Mouse (Mus musculus): ENCODE measurements at regions not wholly inside any gene's neighbourhood (a gene's known extent, or its start where the extent isn't known, plus 50 kb on each side); places are given as distances from the start of the nearest gene placed in this dataset.

DNA sequence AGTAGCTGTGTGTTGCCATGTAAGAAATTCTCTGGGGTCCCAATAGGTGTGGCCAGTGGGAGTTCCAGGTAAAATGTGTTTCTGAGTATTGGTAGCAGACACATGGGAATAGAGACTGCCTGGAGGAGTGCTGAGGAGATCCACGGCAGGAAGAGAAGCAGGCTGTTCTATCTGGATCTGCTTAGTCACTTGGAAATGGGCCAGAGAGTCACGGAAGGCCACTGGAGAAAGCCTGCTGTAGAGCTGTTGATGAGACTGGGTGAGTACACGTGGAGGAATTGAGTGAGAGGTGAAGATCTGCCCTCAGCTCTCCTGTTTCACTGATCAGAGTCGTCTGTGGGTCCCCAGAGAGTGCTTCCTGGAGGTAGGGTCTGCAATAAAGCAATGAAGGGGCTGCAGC, 120.2 kb downstream of the Tm4sf1 start:
- Histone ChIP-seq H3K36me3 (ENCODE audit: control insufficient read depth in 1 of 2, insufficient read depth in 2 of 2, low read length in 2 of 2) (no peaks in the 10 kb centered on the region), H3K9me3 (replicated peaks; ENCODE audit: insufficient read depth, low read length) (no peaks in the 10 kb centered on the region), H3K4me1 (ENCODE audit: control insufficient read depth in 1 of 2, insufficient read depth in 2 of 2, low read length in 2 of 2) (no peaks in the 10 kb centered on the region), H3K79me2 (ENCODE audit: control insufficient read depth, insufficient read depth, low read length, poor library complexity) (no peaks in the 10 kb centered on the region), H3K4me3 (ENCODE audit: control insufficient read depth in 1 of 2, insufficient read depth in 1 of 2, low read depth in 2 of 2, low read length in 2 of 2) (no peak overlapping the region), H3K27ac (ENCODE audit: control insufficient read depth, low read depth, low read length) (no peak overlapping the region), H3K9ac (ENCODE audit: control insufficient read depth, low read depth, low read length, poor library complexity, severe bottlenecking) (no peak overlapping the region), H3K27me3 (ENCODE audit: control insufficient read depth in 1 of 2, insufficient read depth in 2 of 2, low read length in 2 of 2) (no peaks in the 10 kb centered on the region)
- no peak for DNase-seq (ENCODE audit: low read depth, low spot score)
- TF ChIP-seq ZC3H11A (IDR thresholded peaks at IDR 0.05; ENCODE audit: low read depth, low read length) (no peak), CHD1 (IDR thresholded peaks at IDR 0.05; ENCODE audit: low read depth, low read length) (no peak), TCF12 (IDR thresholded peaks at IDR 0.05; ENCODE audit: low read depth, low read length) (no peak), RAD21 (IDR thresholded peaks at IDR 0.05; ENCODE audit: low read depth, low read length) (no peak), BHLHE40 (IDR thresholded peaks at IDR 0.05; ENCODE audit: borderline replicate concordance, low read depth, low read length) (no peak)

DNA sequence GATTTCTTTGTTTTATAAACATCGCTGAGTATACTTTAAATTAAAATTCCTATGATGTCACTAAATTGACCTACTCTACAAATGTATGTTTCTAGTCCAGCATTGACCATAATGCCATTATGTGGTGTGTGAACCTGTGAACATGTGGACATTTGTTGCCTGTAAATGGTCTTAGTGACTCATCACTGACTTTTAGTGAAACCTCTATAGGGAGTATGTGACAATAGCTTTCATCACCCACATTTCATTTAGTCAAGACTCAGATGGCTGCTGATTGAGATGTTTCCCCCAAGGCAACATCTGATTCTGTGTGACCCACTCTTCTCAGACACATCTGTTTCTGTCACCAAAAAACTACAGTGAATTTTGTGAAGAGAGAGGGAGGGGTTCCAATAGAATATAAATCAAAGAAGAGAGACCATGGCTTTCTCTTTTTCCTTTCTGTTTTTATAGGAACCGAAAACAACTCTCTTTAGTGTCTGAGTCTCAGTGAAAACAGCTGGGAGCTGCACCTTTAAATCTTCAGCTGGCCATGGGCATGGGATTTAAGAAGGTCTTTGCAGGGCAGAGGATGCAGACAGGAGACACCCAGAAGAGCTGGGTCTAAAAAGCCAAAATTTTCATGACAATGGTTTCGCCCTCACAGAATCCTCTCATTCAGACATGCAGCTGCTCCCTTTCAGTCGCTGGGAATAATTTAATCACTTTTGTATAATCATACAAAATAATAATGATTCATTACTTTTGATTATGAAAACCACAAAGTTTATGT, 148.4 kb downstream of the Tm4sf1 start:
- no peak overlapping the region for H3K4me3 ChIP-seq (ENCODE audit: control insufficient read depth in 1 of 2, insufficient read depth in 1 of 2, low read depth in 2 of 2, low read length in 2 of 2)
- DNase-seq (ENCODE audit: low read depth, low spot score), result no peak
- TF ChIP-seq ETS1 (IDR thresholded peaks at IDR 0.05; ENCODE audit: low read depth, low read length) (no peak), EP300 (IDR thresholded peaks at IDR 0.05; ENCODE audit: low read depth in 1 of 2, low read length in 2 of 2) (no peak), UBTF (IDR thresholded peaks at IDR 0.05; ENCODE audit: borderline replicate concordance, insufficient read depth, low read depth, low read length) (no peak), USF2 (IDR thresholded peaks at IDR 0.05; ENCODE audit: borderline replicate concordance in 1 of 2, insufficient read depth in 1 of 2, low read depth in 1 of 2, low read length in 2 of 2) (no peak), JUND (IDR thresholded peaks at IDR 0.05; ENCODE audit: low read depth, low read length) (no peak), MAZ (IDR thresholded peaks at IDR 0.05; ENCODE audit: low read depth, low read length) (no peak), ZNF384 (IDR thresholded peaks at IDR 0.05; ENCODE audit: low read depth, low read length) (no peak), GATA1 (IDR thresholded peaks at IDR 0.05; ENCODE audit: low read depth, low read length) (no peak), KAT2A (conservative IDR thresholded peaks at IDR 0.05; ENCODE audit: low read depth, low read length) (no peak), RAD21 (IDR thresholded peaks at IDR 0.05; ENCODE audit: low read depth, low read length) (no peak), POLR2A (IDR thresholded peaks at IDR 0.05; ENCODE audit: control insufficient read depth in 1 of 2, insufficient read depth in 1 of 2, low read depth in 1 of 2, low read length in 2 of 2, poor library complexity in 1 of 2) (no peak), MEF2A (IDR thresholded peaks at IDR 0.05; ENCODE audit: extremely low read depth, insufficient replicate concordance, low read depth, low read length, poor library complexity, severe bottlenecking) (no peak), MYC (IDR thresholded peaks at IDR 0.05; ENCODE audit: low read depth, low read length) (no peak), MAFK (IDR thresholded peaks at IDR 0.05; ENCODE audit: borderline replicate concordance, low read depth, low read length) (no peak), ZC3H11A (IDR thresholded peaks at IDR 0.05; ENCODE audit: low read depth, low read length) (no peak), GABPA (IDR thresholded peaks at IDR 0.05; ENCODE audit: low read depth, low read length) (no peak), TAL1 (IDR thresholded peaks at IDR 0.05; ENCODE audit: low read length) (no peak), CHD1 (IDR thresholded peaks at IDR 0.05; ENCODE audit: low read depth, low read length) (no peak), MYB (IDR thresholded peaks at IDR 0.05; ENCODE audit: low read depth, low read length) (no peak)

More for the DNA sequence above, 148.4 kb downstream of the Tm4sf1 start:
- no peaks in the 10 kb centered on the region for H3K27me3 ChIP-seq (ENCODE audit: control insufficient read depth in 1 of 2, insufficient read depth in 2 of 2, low read length in 2 of 2)
- H3K9me3 ChIP-seq (replicated peaks; ENCODE audit: insufficient read depth, low read length), result no peaks in the 10 kb centered on the region
- H3K79me2 ChIP-seq (ENCODE audit: control insufficient read depth, insufficient read depth, low read length, poor library complexity), result no peaks in the 10 kb centered on the region
- H3K27ac ChIP-seq (ENCODE audit: control insufficient read depth, low read depth, low read length), result no peak overlapping the region
- H3K4me1 ChIP-seq (ENCODE audit: control insufficient read depth in 1 of 2, insufficient read depth in 2 of 2, low read length in 2 of 2), result no peaks in the 10 kb centered on the region
- no peak overlapping the region for H3K9ac ChIP-seq (ENCODE audit: control insufficient read depth, low read depth, low read length, poor library complexity, severe bottlenecking)
- no peaks in the 10 kb centered on the region for H3K36me3 ChIP-seq (ENCODE audit: control insufficient read depth in 1 of 2, insufficient read depth in 2 of 2, low read length in 2 of 2)
